Mouse (Mus musculus) c-Kit-positive CD71-negative TER-119-negative erythroid progenitor cells, embryonic 14.5 days (primary cell): ENCODE measurements around the gene Fbn1.

Experiments
- DNase-seq: peaks from one replicate; pipeline ENCODE4 v3.0.0-alpha.2; 2013; ENCODE audit warnings: low read depth

Fbn1 gene

DNA sequence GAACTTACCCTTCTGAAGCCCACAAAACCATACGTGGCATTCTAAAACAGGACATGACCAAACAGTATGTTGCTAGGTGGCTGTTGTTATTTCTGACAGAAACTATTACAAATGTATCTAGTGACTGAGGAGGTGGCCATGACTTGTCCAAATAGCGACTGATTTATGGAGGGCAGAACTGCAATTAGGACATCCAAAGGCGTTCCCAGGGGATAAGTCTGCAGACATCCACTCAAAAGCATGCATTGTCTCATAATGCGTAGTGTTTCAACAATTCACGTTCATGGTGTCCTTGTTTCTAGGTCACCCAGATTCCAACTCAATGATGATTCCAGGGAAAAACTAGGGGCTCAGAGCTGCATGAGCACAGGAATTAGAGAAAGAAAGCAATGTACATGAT, 53.0 kb downstream of the Fbn1 start:
- DNase-seq, result no peak

DNA sequence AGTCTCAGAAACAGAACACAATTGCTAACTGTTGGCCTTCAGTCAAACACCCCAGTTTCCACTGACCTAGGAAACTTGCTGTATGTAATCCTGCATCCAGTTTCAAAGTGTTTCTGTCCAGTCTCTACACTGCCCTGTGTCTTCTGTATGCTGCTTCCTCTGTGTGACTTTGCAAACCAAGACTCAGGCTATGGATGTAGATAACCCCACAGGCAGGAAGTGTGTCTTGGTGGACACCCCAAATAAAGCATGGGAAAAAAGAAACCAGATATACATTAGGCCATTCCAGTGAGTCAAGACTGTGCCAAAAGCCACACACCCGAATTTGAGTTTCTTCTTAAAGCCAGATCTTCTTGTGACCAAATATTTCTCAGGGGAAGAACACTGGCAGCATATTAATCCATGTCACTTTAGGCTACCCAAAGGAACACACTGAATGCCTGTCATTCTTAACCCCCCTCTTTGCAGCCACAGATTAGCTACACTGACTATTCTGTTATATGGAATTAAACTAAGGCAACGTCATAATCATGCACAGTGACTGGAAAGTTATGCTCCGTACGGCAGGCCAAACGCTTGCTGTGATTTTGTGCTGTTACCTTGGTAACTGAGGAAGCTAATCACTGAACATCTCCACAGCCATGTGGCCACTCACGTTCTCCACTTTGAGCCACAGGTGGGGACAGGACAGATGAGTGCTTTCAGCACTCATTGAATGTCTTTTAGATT, 55.3 kb downstream of the Fbn1 start:
- DNase-seq, result no peak

DNA sequence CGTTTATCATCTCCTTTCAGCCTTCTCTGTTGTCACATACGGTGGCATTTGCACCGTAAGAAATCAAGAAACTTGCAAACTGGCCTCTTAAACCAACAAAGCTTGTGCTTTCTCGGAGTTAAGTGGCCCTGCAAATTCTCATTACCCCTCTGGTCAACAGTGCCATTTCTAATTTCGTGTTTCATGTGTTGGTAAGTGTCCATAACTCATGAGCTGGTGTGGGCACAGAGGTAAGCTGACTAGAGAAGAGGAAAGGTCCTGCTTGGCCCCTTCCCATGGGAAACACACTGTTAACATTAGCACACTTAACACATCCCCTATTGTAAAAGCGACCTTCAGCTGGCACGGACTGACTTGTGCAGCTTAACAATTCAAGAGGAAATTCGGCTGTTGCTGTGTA, 58.4 kb downstream of the Fbn1 start:
- DNase-seq, result no peak

DNA sequence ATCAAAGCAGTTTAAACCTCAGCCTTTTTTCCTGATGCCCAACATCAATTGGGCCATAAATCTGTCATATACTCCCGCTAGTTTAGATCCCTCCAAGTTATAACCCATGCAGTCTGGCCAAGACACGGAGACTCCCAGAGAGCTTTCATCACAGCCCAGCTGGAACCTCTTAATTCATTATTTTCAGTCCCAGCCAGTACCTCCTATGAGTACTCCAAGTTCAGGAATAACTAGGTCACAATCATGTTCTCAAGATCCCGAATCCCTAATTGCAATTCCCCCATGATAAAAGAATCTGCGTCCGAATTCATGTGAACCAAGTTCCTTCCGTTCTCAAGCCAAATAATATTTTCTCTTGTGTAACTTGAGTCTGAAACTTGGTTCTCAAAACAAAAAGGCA, 58.9 kb downstream of the Fbn1 start:
- no peak for DNase-seq

DNA sequence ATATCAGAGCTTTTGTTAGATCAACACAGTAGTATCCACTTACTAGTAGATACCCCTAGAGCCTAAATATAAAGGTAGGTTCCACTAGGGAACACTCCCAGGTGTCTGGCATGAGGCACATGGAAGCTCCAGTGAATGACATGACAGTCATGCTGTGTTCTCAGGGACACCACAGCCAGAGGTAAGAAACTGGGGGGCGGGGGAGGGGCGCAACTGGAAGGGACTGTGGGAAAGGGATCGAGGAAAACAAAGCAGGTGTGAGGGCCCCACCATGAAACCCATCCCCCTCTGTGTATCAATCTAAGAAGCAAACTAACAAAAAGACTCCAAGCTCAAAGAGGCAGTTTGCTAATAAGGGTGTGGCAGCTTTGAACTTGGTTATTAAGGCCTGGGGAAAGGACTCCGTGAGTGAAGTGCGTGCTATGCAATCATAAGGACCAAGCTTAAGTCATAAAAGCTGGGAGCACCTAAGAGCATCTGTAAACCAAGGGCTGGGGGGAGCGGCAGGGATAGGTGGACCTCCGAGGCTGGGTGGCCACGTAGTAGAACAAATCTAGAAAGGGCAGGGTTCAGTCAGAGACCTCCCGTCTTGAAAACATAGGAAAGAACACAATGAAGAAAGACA, 60.4 kb downstream of the Fbn1 start:
- DNase-seq, result no peak

DNA sequence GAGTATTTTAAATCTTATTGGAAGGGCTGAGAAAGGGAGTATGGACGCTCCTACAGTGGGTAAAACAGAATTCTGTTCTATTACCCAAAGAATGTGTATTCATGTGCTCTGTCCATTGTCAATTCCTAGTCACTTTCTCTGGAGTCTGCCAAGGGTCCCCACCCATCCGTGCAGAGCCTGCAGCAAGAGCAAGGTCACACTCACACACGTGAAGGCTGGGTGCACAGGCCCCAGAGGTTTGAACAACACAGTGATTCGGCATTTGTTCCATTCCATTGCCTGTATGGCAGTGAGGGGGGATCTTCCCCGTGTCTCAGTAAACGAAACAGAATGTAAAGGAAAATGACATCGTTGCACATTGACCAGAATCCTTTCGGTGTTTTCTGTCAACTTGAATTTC, 69.4 kb downstream of the Fbn1 start:
- no peak for DNase-seq

DNA sequence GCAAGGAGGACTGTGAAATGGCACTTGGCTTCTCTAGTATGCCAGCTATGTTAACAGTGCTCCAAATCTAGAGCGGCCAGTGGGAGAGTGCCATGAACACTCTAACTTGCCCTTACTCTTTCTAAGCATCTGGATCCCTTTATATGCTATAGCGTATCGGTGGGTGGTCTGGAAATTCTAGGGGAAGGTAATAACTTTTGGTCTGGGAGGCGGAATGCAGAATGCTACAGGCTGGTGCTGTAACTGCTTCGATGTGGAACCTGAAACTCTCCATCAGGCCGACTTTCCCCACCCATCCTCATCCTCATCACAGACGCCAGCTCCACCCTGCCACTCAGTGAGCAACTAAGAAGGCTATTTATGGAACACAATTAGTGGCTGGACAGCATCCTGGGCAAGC, 71.6 kb downstream of the Fbn1 start:
- no peak for DNase-seq

DNA sequence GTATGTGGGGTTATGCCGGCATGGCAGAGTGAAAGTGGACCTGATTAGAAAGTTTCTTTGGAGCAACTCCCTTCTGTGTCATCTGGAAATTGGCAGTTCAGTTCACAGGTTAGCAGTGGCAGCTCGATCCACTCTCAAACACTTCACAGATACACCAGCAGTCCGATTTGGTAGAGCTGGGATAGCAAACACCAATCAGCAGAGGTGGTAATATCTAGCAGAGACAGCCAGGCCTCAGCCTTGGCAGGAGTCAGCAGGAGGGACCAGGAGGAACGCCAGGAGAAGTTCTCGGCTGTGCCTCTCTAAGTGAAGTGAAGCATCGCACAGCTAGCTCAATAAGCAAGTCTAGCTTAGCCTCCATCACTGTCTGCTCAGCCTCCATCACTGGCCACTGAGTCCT, 74.3 kb downstream of the Fbn1 start:
- DNase-seq, result no peak

DNA sequence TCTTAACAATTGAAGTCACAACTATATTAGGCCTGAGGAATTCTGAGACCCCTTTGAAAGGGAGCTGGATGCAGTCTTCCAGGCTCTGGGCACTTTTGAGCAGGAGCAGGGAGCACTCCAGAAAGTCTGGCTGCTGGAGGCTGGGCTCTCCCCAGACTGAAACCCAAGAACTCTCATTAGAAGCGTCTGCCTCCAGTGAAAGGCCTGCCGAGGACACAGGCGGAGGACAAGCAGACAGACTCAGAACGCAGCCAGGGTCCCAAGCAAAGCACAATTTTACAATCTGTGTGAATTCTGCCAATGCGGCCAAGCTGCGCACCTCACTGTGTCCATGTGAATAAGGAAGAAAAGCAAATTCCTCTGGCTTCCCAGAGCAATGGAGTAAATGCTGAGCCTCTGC, 76.3 kb downstream of the Fbn1 start:
- DNase-seq, result no peak

DNA sequence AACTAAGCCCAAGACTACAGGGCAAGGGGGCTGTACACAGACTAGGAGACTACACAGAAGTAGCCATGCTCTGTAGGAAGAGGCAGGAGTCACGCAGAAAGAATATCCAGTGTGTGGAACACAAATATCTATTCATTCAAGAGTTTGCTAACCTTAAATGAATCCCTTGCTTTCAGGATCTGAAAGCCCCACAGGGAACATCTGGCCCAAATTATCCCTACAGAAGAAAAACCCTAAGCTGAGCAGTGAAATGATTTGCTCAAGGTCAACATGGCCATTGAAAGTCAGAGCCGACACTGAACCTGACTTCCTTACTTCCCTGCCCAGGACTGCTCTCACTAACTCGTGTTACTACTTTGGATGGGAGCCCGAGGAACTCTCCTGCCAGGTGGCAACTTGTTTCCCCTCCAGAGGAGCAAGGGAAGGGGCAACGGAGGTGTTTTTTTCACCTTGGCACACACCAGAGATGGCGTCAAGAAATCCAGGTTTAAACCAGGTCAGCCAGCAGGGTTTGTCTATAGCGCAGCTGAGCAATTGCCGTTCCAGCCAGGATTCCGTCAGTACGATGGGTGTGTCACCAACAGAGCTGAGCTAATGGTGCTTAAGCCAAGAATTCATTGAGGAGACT, 78.9 kb downstream of the Fbn1 start:
- no peak for DNase-seq

DNA sequence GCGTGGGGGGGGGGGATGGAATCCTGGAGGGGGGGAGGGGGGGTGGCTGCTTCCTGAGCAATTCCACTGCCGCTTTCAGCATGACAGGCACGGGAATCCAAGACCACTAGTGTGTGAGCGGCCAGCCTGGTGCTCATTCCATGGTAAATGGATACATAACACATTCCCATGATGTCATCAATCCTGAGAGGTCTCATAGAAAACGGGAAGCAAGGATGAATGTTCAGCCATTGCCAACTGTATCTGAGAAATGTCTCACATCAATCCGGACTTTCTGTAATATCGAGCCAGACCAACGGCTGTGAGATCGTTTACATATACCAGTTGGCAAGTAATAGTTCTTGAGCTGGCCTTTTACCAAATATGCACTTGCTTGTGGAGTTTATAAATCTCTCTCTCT, 87.2 kb downstream of the Fbn1 start:
- DNase-seq, result no peak

DNA sequence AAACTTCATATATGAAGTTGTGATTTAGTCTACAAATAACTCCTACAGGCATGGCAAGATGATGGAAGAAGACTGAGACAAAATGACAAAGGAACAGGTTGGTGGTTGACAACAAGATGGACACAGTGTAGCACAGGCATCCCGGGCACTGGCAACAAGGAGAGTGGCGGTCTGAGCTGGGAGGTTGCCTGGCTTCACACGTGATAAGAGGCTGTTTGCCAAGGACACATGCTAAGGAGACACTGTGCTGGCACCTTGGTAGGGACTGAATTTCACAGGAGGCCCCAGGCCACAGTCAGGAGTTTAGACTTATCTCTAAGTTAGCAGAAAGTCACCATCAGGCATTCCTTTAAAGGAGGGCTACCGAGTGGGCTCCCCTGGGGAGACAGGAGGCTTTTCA, 88.1 kb downstream of the Fbn1 start:
- DNase-seq, result no peak

DNA sequence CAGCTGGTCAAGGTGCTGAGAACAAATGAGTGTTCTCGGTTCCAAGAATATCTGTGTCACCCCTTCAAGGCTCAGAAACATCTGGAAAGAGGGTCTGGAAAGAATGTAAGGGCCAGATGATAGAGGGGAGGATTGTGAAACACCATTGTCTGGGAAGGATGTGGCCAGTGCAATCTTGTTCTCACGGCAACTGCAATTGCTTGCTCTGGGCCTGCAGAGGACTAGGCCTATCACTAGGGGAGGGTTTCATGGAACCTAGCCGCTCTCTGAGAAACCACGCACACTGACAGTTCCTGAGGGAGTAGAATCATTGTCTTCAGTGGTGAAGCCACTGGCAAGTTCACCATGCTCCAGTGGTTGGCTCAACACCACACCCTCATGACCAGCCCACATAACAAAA, 89.2 kb downstream of the Fbn1 start:
- DNase-seq, result no peak

DNA sequence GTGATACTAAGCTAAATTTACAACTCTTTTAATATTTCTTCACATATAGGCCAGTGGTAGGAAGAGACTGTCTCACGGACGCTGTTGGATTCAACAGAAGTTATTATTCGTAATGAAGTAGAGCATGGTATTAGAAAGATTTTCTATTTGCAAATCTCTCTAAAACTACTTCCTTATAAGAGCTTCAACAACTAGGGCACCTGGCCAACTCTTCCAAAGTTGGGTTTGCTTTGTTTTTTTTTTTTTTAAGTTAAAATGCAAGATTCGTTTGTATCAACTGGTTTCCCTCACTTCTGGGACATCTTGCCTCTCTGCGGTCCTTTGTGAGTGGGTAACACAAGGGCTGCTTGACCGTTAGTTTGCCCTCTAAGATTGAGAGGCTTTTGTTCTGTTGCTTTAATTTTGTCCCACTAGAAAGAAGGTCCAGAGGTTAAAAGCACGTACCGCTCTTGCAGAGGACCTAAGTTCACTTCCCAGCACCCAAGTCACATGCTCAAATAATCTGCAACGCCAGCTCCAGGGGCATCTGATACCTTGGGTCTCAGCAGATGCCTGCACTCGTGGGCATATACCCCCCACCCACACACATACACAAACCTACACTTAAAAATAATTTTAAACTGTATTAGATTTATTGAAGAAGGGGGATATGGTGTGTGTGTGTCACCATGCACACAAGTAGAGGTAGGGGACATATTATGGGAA, 91.1 kb downstream of the Fbn1 start:
- DNase-seq, result no peak

DNA sequence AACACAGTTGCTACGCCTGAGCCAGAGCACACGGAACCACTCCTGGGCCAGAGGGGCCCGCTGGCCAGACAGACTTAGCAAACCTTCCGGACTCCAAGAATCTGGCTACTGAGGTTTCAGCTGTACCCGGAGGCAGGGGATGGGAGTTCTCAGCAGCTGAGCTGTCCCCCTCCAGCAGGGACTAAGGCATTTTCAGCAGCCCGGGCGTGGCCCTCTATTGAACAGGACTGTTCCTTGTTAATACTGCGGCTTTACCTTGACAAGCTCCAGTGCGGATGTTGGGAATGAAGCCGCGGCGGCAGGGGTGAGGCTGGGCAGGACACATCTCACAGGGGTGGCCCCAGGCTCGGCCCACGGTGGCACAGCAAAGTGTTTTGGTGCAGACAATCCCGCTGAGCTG, 95.4 kb downstream of the Fbn1 start:
- no peak for DNase-seq

DNA sequence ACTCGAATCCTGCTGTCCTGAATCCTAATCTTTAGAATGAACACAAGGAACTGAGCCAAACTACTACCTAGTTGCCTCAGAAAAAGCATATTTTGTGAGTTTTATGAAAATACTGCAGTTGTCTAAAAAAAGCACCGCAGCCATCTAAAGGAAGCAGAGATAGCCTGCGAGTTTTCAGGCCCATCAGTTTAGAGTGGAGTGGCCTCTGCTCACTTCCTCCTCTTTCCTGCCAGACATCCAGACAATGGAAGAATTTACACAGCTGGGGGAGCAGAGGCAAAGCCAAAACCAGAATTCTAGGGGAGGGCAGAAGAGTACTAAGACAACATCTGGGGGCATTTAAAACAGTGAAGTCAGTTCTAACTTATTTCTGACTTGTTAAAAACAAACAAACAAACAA, 96.0 kb downstream of the Fbn1 start:
- no peak for DNase-seq

DNA sequence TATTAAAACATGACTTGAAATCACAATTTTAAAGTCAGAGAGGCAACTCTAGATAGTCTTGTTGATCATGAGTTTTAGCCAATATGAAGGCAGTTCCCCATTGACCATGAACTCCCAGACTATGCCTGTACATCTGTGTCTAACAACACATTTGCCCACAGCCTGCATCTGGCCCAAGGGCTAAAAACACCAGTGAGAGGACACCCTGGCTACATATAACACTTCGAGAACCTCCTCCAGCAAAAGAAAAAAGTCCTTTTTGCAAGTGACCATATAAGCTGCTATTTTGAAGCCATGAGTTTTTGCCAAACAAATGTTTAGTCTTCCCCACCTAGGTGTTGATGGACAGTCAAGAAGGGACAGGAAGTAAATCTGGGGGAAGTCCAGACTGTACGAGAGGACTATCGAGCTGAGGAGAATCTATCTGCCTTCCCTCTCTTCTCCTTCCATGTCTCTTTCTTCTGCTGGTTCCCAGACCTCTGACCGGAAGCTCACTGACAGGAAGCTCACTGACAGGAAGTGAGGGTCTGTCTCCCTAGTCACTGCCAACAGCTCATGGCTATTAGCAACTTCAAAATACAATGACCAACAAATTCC, 103.2 kb downstream of the Fbn1 start:
- no peak for DNase-seq

DNA sequence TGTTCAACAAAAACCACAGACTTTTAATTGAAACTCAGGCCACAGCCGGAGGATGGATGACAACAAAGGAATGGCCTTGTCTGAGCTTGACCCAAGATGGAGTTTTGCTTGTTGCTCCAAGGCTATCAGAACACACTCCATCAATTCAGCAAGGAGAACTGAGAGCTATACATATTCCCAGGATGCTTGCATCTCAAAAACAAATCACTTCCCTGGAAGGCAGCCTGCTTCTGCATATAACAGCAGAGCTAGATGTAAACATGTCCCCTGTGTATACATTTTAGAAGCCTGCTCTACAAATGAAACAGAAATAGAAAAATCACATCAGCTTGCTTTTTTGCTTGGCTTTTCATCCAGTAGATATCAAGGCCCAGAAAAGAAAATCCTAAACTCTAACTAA, 105.5 kb downstream of the Fbn1 start:
- no peak for DNase-seq

DNA sequence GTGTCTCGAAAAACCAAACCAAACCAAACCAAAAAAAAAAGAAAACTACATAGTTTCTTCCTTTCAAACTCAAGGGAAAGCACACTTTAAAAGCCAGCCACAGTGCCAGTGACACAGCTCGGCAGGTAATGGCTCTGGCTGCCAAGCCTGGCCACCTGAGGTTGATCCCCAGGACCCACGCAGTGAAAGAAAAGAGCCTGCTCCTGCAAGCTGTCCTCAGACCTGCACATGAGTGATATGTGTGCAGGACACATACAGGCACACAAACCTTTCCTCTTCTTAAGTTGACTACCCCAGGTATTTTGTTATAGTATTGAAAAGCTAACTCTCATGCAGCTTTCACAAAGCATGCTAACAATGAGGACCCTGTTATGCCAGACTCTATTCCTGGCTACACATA, 107.7 kb downstream of the Fbn1 start:
- DNase-seq, result no peak

DNA sequence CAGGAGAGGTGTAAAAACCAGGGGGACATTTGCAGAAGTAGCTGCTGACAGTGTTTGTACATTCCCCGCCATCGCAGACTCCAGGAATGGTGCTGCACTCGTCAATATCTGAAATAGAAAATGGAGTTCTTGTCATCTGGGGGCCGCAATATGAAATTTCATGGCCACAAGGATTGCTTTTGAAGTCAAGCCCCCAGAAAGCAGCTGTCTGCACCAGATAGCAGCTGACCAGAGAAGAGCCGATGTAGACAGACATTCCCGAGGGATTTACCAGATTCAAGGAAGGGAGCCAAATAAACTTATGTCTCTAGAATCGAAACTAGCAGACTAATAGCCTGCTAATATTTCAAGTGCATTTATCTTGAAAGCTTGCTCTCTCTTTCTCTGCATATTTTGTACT, 110.0 kb downstream of the Fbn1 start:
- DNase-seq, result no peak

DNA sequence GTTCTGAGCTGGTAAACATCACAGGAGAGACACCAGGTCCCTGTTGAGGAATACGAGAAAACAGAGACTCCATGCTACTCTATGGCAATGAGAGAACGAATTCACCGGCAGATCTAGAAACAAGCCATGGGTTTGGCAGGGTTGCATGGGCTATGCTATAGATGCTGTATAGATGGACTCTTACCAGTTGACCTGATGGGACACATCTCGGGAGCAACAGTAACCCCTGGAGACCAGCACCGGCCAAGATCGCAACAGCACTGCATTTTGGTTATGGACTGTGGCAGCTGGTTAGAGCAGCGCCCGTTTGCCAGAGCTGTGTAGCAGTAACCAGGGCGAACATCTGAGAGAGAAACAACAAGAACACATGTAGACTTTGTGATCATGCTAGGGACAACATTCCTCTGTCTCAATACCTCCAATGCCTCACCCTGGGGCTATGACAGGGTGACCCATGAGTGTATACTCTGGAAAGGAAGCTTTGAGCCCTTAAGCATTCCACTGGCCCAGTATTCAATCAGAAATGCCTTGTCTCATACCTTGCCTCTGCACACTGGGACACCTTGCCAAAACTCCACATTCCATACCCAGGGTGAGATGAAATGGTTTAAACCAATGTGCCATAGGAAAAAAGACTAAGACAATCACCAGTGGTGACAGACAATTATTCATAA, 113.2 kb downstream of the Fbn1 start:
- no peak for DNase-seq

DNA sequence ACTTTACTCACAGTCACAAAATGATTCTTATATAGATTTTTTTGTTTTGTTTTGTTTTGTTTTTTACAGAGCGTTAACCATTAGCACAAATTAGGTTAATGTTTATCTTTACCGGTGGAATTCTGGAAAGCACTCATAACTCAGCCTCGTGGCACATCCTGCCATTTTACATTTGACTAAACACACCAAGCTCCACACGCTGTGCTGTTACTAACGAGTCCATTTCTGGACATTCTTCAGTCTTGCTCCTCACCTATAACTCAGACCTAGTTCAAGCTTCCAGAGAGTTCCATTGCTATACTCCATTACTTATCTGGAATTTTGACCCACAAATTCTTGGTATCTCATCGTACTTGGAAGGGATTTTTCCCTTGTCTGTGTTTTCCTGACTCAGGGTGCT, 116.2 kb downstream of the Fbn1 start:
- DNase-seq, result no peak
